Mouse (Mus musculus): ENCODE measurements around the gene Pacsin1.

The Pacsin1 gene

GRCm38 (mm10) chr17:27655089-27656010 is at the start of gene Pacsin1:
TSS of gene Pacsin1 (plus strand) at chr17:27655509.
- peak; percentile 67 to 76 for DNase-seq (ENCODE audit: low spot score in 2 of 2)

GRCm38 (mm10) chr17:27609576-27609975 is 45.7 kb upstream of the Pacsin1 start:
- no peak for DNase-seq (ENCODE audit: low spot score in 2 of 2)

- peak; percentile 49 to 65 for DNase-seq (ENCODE audit: low spot score in 2 of 2)
Measured at GRCm38 (mm10) chr17:27610679-27611518, 44.4 kb upstream of the Pacsin1 start.

- DNase-seq (ENCODE audit: low spot score in 2 of 2), result no peak
Measured at GRCm38 (mm10) chr17:27611519-27611884, 43.8 kb upstream of the Pacsin1 start.

GRCm38 (mm10) chr17:27611994-27612393 is 43.3 kb upstream of the Pacsin1 start:
- DNase-seq (ENCODE audit: low spot score in 2 of 2), result no peak

- DNase-seq (ENCODE audit: low spot score in 2 of 2), result no peak
Measured at GRCm38 (mm10) chr17:27613016-27613415, 42.3 kb upstream of the Pacsin1 start.

- no peak for DNase-seq (ENCODE audit: low spot score in 2 of 2)
Measured at GRCm38 (mm10) chr17:27615388-27615787, 39.9 kb upstream of the Pacsin1 start.

- DNase-seq (ENCODE audit: low spot score in 2 of 2), result no peak
Measured at GRCm38 (mm10) chr17:27621161-27621560, 34.1 kb upstream of the Pacsin1 start.

- DNase-seq (ENCODE audit: low spot score in 2 of 2), result no peak
Measured at GRCm38 (mm10) chr17:27621705-27622531, 33.4 kb upstream of the Pacsin1 start.

GRCm38 (mm10) chr17:27622611-27623359 is 32.5 kb upstream of the Pacsin1 start:
- DNase-seq (ENCODE audit: low spot score in 2 of 2), result no peak

- DNase-seq (ENCODE audit: low spot score in 2 of 2), result peak; percentile 77 to 88
Measured at GRCm38 (mm10) chr17:27623360-27624326, 31.7 kb upstream of the Pacsin1 start, which contains the start of gene Nudt3. TSS of gene Nudt3 (minus strand) at chr17:27623495.

- DNase-seq (ENCODE audit: low spot score in 2 of 2), result no peak
Measured at GRCm38 (mm10) chr17:27625455-27626251, 29.7 kb upstream of the Pacsin1 start.

GRCm38 (mm10) chr17:27626681-27627080 is 28.6 kb upstream of the Pacsin1 start:
- DNase-seq (ENCODE audit: low spot score in 2 of 2), result peak in 1 of 2 experiments; percentile 57

GRCm38 (mm10) chr17:27627451-27627850 is 27.9 kb upstream of the Pacsin1 start:
- DNase-seq (ENCODE audit: low spot score in 2 of 2), result no peak

- no peak for DNase-seq (ENCODE audit: low spot score in 2 of 2)
Measured at GRCm38 (mm10) chr17:27628376-27628775, 26.9 kb upstream of the Pacsin1 start.

GRCm38 (mm10) chr17:27629249-27630020 is 25.9 kb upstream of the Pacsin1 start:
- DNase-seq (ENCODE audit: low spot score in 2 of 2), result peak; percentile 58 to 78

GRCm38 (mm10) chr17:27634871-27635574 is 20.3 kb upstream of the Pacsin1 start, which contains the start of gene RPS10-NUDT3:
TSS of gene RPS10-NUDT3 (minus strand) at chr17:27635222.
- peak; percentile 80 to 89 for DNase-seq (ENCODE audit: low spot score in 2 of 2)

All from frontal cortex, postnatal 10 days (tissue).